Mouse (Mus musculus) neural tube, postnatal 0 days (tissue): Measurements from ENCODE around the gene 1700025F22Rik. TPM values are rescaled to one million over a fixed set of nuclear protein-coding genes. Genes with fewer than 3 reads are reported as not detected.

ENCODE experiments used
- polyA plus RNA-seq: library from polyadenylated mRNA; unstranded; fragments of >200 nt; fragmentation: Nextera tagmentation; extraction: Ambion mirVana; gene quantifications from 2 replicates; pipeline ENCODE4 v1.2.1, GENCODE M21; 2015

1700025F22Rik gene
- not detected in 2 replicates for polyA plus RNA-seq

DNA sequence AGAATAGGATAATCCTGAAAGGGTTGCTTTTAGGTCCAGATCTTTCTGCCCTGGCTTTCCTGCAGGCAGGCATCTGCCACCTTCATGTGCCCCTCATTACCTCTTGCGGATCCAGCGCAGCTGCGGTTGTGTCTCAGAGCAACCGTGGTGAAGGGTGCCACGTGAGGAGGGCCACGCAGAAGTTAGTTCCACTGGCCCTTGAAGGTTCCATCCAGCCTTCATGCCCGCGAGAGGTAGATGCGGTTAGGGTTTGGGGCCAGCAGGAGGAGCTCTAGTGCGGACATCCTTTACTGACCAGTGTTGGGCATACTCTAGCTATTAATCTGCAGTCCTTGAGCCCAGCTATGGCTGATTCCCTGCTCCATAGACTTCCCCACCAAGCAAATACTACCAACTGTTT lies at the start of gene 1700025F22Rik:
Gene 1700025F22Rik (minus strand): TSS at position 149 of the 400 bp plus-strand sequence.

DNA sequence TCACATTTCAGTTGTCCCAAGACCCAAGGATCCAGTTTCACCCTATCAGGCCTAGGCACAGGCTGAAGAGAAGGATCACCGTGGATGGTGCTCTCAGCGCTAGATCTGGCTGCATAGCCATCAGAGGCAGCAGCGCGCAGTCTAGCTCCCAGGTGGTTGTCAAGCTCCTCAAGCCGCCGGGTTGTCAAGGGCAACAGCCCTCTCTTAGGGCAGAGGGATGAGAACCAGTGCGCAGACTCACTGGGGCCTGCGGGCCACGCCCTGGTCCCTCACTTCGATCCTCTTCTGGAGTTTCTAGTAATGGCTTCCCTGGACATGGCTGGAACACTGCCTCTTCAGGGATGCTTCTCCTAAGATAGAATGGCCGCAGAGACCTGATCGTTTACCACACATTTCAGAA lies 31.4 kb upstream of the 1700025F22Rik start, which contains the start of gene Ms4a13:
Gene Ms4a13 (minus strand): TSS at position 192 of the 400 bp plus-strand sequence.

GRCm38 (mm10) chr19:11130776-11131175 lies 34.3 kb downstream of the 1700025F22Rik start, which contains the start of gene 1700017D01Rik:
Gene 1700017D01Rik (minus strand): TSS chr19:11130876.

Other genes with a start within 250 kb of the 1700025F22Rik start
- gene Zp1, start 244.7 kb downstream of the 1700025F22Rik start, polyA plus RNA-seq = 0.31 and 0.43 TPM in 2 replicates
- gene Ptgdr2, start 228.2 kb downstream of the 1700025F22Rik start, polyA plus RNA-seq = 0.11 and 0.18 TPM in 2 replicates
- gene Ccdc86, start 216.1 kb downstream of the 1700025F22Rik start, polyA plus RNA-seq = 12.8 and 13.1 TPM in 2 replicates
- gene Ms4a10, start 190.7 kb downstream of the 1700025F22Rik start, polyA plus RNA-seq = not detected in 2 replicates
- not detected in 2 replicates for gene Ms4a15, start 172.1 kb downstream of the 1700025F22Rik start, polyA plus RNA-seq
- not detected in 2 replicates for gene Ms4a18, start 147.3 kb downstream of the 1700025F22Rik start, polyA plus RNA-seq
- gene Ms4a8a, start 84.2 kb downstream of the 1700025F22Rik start, polyA plus RNA-seq = not detected in 2 replicates
- not detected in 2 replicates for gene 1700017D01Rik, start 34.4 kb downstream of the 1700025F22Rik start, polyA plus RNA-seq
- not detected in 2 replicates for gene Ms4a13, start 31.4 kb upstream of the 1700025F22Rik start, polyA plus RNA-seq
- gene Ms4a12, start 67.1 kb upstream of the 1700025F22Rik start, polyA plus RNA-seq = not detected in 2 replicates
- gene Ms4a1, start 100.9 kb upstream of the 1700025F22Rik start, polyA plus RNA-seq = 0.08 and 0.11 TPM in 2 replicates
- not detected in 2 replicates for gene Ms4a5, start 118.6 kb upstream of the 1700025F22Rik start, polyA plus RNA-seq
- 0.09 TPM in 1 of 2 replicates, not detected in the other for gene Ms4a14, start 149.1 kb upstream of the 1700025F22Rik start, polyA plus RNA-seq
- gene Ms4a7, start 170.8 kb upstream of the 1700025F22Rik start, polyA plus RNA-seq = 3.3 and 4.8 TPM in 2 replicates
- gene Ms4a4a, start 210.2 kb upstream of the 1700025F22Rik start, polyA plus RNA-seq = 3.2 and 3.3 TPM in 2 replicates
- gene Ms4a4c, start 239.4 kb upstream of the 1700025F22Rik start, polyA plus RNA-seq = 0.36 TPM in 1 of 2 replicates, not detected in the other